Mouse (Mus musculus) thymus, postnatal 0 days (tissue): ENCODE measurements at regions not wholly inside any gene's neighbourhood (a gene's known extent, or its start where the extent isn't known, plus 50 kb on each side); places are given as distances from the start of the nearest gene placed in this dataset.

Source experiments
- DNase-seq: peaks from one replicate; pipeline ENCODE4 v3.0.0-alpha.2; 2015; ENCODE audit warnings: low spot score

DNA sequence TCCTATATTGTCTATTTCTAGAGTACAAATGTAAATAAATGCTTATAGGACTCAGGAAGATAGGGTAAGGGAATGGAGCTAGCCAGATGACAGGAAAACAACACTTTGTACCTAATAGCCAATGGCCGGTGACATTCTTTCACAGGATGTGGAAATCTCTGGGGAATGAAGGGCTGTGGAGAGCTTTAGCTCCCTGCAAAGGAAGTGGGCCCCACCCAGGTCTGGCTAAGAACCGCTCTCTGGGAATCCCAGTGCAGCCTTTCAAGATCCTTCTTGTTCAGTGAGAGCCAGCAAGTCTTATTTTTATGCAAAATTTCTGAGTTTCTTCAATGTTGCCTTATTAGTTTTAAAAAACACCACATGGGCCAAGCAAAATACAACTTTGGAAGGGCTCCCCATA lies 54.7 kb upstream of the Pappa2 start:
- DNase-seq: no peak

DNA sequence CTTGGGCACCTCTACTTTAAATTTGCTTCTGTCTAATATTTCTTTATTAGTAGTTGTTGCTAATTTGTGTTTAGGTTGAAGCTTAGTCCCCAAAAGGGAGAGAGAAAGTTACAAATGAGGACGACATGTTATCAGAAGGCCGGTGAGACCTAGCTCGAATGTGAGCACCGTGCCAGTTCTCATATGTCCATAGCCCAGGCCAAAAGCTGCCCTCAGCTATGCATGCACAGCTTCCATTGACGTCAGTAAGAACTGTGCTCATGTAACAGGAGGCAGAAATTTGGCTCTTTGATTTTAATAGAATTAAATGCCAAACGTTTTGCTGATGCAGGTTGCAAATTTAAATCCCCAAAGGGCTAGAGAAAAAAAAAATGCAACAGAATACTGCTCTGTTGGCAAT lies 56.1 kb upstream of the Pappa2 start:
- no peak for DNase-seq

DNA sequence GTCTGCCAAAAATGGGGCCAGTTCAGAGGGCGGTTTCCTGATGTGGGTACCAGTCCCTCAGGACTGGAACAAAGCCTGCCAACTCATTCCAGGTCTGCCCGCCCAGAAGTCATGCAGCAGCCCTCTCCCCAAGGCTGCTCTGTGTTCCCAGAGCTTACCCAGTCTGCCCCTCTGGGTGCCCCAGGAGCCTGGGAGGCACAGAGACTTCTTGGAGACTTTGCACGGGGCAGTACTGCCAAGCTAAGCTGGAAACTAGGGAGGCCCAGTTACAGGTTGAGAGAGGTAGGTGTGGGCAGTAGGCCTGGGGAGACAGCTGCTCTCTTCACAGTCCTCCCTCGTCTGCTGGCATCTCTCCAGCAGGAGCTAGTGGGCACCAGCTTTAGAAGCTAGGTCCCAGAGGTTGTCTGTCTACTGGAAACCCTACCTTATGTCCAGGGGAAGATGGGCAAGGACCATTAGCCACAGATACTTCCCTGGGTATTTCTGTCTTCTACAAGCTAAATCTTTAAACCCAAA lies 65.6 kb upstream of the Pappa2 start:
- DNase-seq: no peak

DNA sequence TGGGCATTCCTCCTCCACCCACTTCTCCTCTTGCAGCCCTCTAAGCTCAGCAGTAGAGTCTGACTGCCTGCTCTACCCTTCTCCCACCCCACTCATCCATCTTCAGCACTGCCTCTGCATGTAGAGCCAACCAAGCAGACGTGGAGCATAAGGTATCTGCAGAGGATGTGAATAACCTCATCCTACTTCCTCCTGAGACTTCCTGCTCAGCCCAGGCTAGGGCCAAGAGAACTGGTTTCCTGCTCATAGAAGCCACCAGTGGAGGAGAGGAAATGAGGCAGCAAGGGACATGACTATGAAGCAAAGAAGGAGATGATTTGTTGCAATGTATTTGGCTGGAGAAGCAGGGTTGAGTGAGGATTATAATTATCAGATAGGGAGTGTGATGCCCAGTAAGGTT lies 84.7 kb upstream of the Pappa2 start:
- no peak for DNase-seq

DNA sequence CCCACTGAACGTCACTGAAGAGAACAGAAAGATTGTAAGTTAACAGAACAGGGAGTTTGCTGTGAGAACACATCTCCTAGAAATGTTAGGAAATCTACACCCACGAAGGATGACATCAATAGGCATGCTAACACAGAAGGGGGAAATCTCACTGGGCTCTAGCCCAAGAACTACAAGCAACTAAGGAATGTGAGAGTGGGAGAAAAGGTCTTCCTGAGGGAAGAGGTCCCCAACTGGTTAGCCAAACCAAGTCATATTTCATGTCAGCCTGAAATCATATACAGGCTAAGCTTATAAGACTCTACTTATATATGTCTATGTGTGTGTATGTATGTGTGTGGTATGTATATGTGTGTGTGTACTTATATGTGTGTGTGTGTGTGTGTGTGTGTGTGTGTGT lies 118.9 kb upstream of the Pappa2 start:
- DNase-seq: no peak

DNA sequence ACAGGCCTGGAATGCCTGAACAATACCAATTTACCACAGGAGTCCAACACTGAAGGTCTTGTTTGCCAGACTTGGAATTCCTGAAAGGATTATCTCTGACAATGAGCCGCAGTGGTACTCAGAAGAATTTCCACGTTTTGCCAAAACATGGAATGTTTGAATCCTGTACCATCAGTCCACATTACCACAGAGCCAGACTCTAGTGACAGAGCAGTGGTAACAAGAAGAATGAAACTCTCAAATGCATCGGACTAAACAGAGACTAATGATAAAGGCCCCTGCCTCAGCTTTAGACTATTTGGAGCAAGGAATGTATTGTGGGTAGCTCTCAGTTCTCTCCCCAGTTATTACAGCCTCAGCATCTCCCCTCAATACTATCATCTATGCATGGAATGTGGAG lies 109.9 kb upstream of the Cop1 start:
- DNase-seq: no peak

DNA sequence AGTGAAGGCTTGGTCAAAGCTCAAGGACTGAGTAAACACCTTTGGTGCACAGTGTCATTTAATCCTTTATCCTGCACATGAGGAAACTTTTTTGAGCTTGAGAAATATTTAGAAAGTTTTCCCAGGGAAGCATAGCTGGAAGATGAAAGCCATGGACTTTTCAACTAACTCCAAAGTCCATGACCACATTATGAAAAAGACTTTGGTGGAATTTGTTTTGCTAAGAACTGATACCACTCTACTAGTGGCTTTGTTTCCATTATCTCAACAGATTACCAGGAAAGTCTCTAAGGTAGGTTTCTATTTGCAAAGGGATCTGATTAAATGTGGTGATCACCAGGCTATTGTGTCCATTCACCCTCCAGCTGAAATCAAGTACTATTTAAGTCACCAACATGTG lies 107.2 kb upstream of the Cop1 start:
- no peak for DNase-seq

DNA sequence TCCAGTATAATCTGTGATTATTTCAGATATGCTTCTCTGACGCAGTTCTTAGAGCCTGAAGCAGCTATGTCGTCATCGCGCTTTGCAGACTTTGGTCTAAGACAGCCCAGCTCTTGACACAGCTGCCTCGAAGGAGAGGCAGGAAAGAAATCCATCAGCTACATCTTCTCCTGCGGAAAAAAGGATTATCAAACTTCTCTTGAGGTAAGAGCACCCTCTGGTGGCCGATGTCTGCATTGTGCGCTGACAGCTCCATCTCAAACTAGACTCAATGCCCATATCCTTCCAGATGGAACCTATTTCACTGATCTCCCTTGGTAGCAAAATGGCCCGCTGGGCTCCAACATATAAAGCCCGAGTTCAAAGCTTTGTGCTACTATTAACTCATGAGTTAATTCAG lies 96.8 kb upstream of the Cop1 start:
- peak; percentile 38 for DNase-seq

DNA sequence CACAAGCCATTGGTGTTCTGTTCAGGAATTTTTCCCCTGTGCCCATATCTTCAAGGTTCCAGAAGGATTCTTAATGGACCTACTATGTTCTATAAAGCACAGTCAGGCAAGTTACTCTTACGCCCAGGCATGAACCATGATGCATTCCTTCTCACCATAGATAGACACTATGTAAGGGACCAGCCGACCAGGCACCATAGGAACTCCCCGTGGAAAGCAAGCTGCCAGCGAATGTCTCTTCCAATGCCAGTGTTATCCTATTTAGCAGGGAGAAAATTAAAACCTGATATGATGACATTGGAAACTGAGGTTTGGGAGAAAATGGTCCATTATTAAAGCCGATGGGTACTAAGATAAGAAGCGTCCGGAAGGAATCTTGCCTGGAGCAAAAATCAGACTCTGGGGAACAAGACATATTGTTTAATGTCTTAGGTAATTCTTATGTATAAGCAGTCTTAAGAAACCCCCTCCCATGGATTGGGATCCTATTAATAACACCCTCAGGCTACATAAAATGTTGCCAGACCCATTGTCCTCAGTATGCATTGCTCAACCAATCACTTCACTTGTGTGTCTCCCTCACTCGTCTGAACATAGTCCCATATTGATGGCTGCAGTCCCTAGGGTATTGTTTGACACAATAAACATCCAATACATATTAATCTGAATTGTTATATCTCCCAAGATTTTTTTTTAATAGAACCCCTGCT lies 84.2 kb upstream of the Cop1 start:
- DNase-seq: no peak

DNA sequence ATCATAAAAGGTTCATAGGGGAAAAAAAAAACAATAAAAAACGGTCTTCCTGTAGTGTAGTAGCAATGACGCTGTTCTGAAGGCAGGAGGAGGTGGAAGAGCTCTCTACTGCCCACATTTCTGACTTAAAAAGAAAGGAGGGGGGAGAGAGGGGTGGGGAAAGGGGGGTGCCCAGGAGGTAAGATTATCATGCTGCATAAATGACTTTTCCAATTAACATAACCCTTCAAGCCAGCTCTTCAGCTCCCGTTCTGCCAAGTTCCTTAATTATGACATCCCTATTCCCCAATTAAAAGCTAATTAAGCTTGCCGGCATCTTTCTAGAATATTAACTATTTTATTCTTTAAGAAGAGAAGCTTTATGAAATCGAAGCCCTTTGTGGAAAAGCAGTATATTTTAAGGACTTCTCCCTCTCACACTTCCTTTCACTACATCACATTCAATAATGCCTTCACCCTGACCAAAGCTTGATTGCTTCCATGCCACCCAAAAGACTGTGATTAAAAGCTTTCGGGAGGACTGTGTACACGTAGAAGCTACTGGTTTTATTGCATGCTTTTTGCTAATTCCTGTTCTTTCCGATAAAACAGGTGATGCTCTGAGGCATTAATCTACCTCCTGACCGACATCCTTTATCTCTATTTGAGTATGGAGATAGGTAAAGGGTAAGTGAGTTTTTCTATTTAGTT lies 83.5 kb upstream of the Cop1 start:
- DNase-seq: no peak

DNA sequence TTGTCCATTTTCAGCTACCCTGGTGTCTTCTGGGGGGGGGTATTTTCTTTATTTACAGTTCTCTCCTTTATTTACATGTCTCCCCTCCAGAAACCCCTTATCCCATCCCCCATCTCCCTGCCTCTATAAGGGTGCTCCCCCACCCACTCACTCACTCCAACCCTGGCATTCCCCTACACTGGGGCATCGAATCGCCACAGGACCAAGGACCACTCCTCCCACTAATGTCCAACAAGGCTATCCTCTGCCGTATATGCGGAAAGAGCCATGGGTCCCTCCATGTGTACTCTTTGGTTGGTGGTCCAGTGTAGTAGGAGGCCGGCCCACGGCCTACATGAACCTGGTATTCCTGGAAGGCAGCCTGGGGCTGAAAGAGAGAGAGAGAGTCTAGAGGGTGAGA lies 82.9 kb upstream of the Cop1 start:
- DNase-seq: no peak

DNA sequence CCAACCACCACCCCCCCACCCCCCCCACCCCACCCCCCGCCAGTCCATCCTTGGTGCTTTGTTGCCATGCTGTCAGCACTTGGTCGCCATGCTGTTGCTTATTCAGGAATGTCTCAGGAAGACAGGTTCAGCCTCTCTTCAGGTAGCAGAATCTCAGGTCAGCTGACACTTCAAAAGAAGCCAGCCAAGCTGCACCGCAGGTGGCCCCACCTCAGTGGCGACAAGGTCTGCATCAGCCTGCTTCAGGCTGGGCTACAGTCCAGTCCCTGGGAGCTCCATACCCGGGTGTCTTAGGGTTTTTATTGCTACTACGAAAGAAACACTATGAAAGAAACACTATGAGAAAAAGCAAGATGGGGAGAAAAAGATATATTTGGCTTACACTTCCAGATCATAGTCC lies 82.4 kb upstream of the Cop1 start:
- no peak for DNase-seq

DNA sequence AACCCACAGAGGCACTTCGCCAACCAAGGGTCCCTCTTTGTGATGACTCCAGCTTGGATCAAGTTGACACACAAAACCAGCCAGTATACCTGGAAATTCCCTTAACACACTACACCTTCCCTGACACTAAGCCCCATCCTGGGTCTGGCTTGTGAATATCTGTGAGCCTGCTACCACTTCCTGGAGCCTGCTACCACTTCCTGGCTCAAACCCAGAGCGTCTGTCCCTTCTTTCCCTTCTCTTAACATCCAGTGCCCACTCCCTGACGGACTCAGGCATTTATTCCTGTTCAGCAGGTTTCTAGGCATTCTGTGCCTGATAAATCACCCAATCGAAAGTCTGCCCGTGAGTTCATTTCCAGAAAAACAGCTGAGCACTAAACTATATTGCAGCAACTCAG lies 81.8 kb upstream of the Cop1 start:
- DNase-seq: no peak

DNA sequence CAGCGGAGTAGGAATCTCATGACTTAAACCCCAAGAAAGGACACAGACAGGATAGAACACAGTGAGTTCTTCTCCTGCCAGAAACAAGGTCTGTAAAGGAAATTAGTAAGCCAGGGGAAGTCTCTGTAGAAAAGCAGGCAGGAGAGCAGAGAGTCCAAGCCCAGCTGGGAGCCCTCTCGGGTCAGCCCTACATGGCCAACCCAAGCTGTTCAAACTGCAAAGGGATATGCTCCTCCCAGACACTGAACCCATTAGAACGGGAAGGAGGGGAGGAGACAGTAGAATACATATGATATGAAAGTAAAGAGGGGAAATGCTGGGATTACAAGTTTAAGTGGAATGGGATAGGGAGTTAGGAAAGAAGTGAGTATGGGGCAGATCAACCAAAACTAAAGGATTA lies 75.7 kb upstream of the Cop1 start:
- DNase-seq: no peak

DNA sequence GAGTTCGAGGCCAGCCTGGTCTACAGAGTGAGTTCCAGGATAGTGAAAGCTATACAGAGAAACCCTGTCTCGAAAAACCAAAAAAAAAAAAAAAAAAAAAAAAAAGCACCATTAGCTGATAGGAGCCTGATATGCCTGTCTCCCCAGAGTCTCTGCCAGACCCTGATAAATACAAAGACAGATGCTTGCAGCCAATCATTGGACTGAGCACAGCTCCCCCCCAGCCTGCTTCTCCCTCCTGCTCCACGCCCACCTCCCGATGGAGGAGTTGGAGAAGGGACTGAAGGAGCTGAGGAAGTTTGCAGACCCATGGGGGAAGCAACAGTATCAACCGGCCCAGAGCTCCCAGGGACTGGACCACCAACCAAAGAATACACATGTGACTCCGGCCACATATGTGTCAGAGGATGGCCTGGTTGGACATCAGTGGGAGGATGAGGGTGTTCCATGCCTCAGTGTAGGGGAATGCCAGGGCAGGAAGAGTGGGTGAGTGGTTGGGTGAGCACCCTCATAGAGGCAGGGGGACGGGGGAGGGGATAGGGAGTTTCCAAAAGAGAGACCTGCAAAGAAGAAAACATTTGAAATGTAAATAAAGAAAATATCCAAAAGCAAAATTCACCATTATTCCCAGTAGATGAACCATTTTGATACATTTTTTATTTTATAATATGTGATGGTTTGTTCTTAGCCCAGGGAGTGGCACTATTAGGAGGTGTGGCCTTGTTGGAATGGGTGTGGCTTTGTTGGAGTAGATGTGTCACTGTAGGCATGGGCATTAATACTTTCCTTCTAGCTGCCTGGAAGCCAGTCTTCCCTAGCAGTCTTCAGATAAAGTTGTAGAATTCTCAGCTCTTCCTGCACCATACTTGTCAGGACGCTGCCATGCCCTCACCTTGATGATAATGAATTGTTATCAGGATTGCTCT lies 71.8 kb upstream of the Cop1 start:
- no peak for DNase-seq

DNA sequence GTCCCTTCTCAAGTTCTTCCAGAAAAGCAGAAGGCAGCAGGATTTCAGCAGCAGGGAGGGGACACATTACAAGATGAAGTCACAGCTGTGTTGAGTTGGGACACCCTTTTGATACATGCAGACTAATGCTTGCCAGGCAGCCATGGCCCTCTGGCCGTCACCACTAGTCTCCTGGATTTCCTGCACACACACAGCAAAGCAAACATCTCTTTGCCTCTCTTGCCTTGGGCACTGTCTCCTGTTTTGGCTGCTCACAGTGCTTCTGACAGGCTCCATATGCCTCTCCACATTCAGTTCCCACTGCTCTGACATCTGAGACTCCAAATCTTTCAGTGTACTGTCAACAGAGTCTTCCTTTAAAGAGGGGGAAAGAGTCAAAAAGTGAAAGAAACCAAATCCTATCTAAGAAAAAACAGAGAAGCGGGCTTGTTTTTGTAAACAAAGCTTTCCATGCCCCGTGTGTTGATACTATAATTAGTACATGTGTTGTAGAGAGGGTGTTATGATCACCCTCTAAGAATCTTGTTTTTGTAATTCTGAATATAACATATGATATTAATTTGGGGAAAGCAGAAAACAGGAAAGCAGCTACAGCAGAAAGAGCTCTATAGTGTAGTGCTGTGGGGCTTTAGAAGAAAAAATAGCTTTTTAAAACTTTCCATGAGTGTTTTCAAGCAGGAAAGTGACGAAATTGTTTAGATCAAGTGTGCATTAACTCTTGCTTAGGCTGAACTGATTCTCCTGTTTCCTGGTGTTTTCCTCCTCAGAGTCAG lies 68.8 kb upstream of the Cop1 start:
- no peak for DNase-seq

DNA sequence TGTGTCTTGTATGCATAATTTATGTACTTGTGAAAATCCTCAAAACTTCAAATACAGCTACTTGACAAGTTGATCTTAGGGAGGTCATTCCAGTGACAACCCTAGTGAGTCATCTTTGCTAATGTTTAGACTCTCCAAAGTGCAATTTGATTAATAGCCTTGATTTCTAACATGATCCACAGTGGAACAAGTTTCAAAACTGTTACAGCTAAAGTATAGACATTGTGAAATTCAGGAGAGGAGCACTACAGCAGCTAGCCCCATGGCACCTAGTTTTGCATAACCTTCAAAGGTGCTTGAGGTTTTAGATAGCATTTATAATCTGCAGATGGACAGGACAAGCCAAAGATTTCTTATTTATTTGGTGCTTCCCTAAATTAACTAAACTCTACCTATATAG lies 50.1 kb upstream of the Cop1 start:
- DNase-seq: no peak
